Mouse (Mus musculus) midbrain, embryonic 14.5 days (tissue): ENCODE data around the gene Rab36. TPM values are rescaled to one million over a fixed set of nuclear protein-coding genes. Genes with fewer than 3 reads are reported as not detected.

ENCODE experiments used
- ATAC-seq: fragments of 200-750 bp; cut with Nextera tagmentation; 2 replicates; pipeline ENCODE4 v1.8.0; 2017; ENCODE audit warnings: moderate number of reproducible peaks, moderate library complexity; ENCODE audit not compliant: low FRiP score, low TSS enrichment
- DNase-seq: peaks from one replicate; pipeline ENCODE4 v3.0.0-alpha.2; 2015
- H3K27ac ChIP-seq: fragments of 300-500 bp; sonication (generic); replicated peaks from 2 replicates; pipeline ENCODE4 v1.5.1; 2014; ENCODE audit warnings: mild to moderate bottlenecking, low read depth, low read length, moderate library complexity
- H3K27me3 ChIP-seq: fragments of 300-500 bp; sonication (generic); 2 replicates; pipeline ENCODE4 v1.6.1; 2014; ENCODE audit warnings: low read length, control low read depth, mixed read lengths; ENCODE audit not compliant: control insufficient read depth, insufficient read depth
- H3K36me3 ChIP-seq: fragments of 300-500 bp; sonication (generic); 2 replicates; pipeline ENCODE4 v1.6.1; 2014; ENCODE audit warnings: low read length, control low read depth; ENCODE audit not compliant: control insufficient read depth, insufficient read depth
- H3K4me1 ChIP-seq: fragments of 300-500 bp; sonication (generic); 2 replicates; pipeline ENCODE4 v1.6.1; 2014; ENCODE audit warnings: mild to moderate bottlenecking, antibody characterized with exemption, low read length, control low read depth; ENCODE audit not compliant: control insufficient read depth, insufficient read depth
- H3K4me2 ChIP-seq: fragments of 300-500 bp; sonication (generic); 2 replicates; pipeline ENCODE4 v1.6.1; 2014; ENCODE audit warnings: mild to moderate bottlenecking, low read length, moderate library complexity
- H3K4me3 ChIP-seq: fragments of 300-500 bp; sonication (generic); replicated peaks from 2 replicates; pipeline ENCODE4 v1.5.1; 2014; ENCODE audit warnings: low read depth, low read length
- H3K9ac ChIP-seq: fragments of 300-500 bp; sonication (generic); replicated peaks from 2 replicates; pipeline ENCODE4 v1.6.1; 2014; ENCODE audit warnings: mild to moderate bottlenecking, low read length, moderate library complexity
- H3K9me3 ChIP-seq: fragments of 300-500 bp; sonication (generic); 2 replicates; pipeline ENCODE4 v1.6.1; 2016; ENCODE audit warnings: low read length, control low read depth, mixed read lengths; ENCODE audit not compliant: control insufficient read depth
- WGBS: fragments of 180-500 bp; shearing (Covaris S2); extraction: QIAGEN DNeasy Blood & Tissue Kit; methylation state at CpG from one replicate; pipeline ENCODE4 v1.1.7; 2014; 5-methylcytosine and 5-hydroxymethylcytosine counted together
- polyA plus RNA-seq: library from polyadenylated mRNA; unstranded; fragments of >200 nt; fragmentation: Nextera tagmentation; extraction: Ambion mirVana; gene quantifications from 2 replicates; pipeline ENCODE4 v1.2.1, GENCODE M21; 2014

The Rab36 gene
- polyA plus RNA-seq, 1 experiment from 2014 or later = 14.3 TPM

GRCm38 (mm10) chr10:75060843-75061235 is 24.0 kb downstream of the Rab36 start:
- peak; percentile 73 for DNase-seq
- Histone ChIP-seq H3K9ac (peak overlapping the region; percentile 91), H3K4me2 (peak overlapping the region; percentile 99), H3K27ac (peak overlapping the region; percentile 92), H3K9me3 (no peaks in the 10 kb centered on the region), H3K4me1 (peaks cover 58% of the 10 kb centered on the region), H3K4me3 (peak overlapping the region; percentile 87), H3K27me3 (no peaks in the 10 kb centered on the region), H3K36me3 (no peaks in the 10 kb centered on the region)
- WGBS = under 1% methylated on average over 47 of the region's 48 CpGs
- ATAC-seq = peak; percentile 28

GRCm38 (mm10) chr10:75061341-75062188 is 24.7 kb downstream of the Rab36 start:
- no peaks in the 10 kb centered on the region for H3K27me3 ChIP-seq
- H3K27ac ChIP-seq = peak overlapping the region; percentile 92
- peak overlapping the region; percentile 87 for H3K4me3 ChIP-seq
- 0 out of 2 replicates have a peak, but pooled peaks cover under 1% of the 10 kb centered on the region for H3K36me3 ChIP-seq
- peak overlapping the region; percentile 91 for H3K9ac ChIP-seq
- ATAC-seq (no peak), DNase-seq (peak; percentile 56)
- no peaks in the 10 kb centered on the region for H3K9me3 ChIP-seq
- H3K4me2 ChIP-seq = peak overlapping the region; percentile 99
- WGBS = 1% methylated on average over 71 of the region's 71 CpGs
- peaks cover 52% of the 10 kb centered on the region for H3K4me1 ChIP-seq

GRCm38 (mm10) chr10:75062189-75062561 is 25.3 kb downstream of the Rab36 start:
- 15% methylated on average over 6 of the region's 6 CpGs for WGBS
- H3K4me3 ChIP-seq = peak overlapping the region; percentile 87
- DNase-seq (peak; percentile 49), ATAC-seq (no peak)
- H3K9me3 ChIP-seq = no peaks in the 10 kb centered on the region
- H3K4me1 ChIP-seq = peaks cover 50% of the 10 kb centered on the region
- 0 out of 2 replicates have a peak, but pooled peaks cover 3% of the 10 kb centered on the region for H3K36me3 ChIP-seq
- H3K27me3 ChIP-seq = no peaks in the 10 kb centered on the region
- no peak overlapping the region for H3K27ac ChIP-seq
- peak overlapping the region; percentile 99 for H3K4me2 ChIP-seq
- peak overlapping the region; percentile 91 for H3K9ac ChIP-seq

DNA sequence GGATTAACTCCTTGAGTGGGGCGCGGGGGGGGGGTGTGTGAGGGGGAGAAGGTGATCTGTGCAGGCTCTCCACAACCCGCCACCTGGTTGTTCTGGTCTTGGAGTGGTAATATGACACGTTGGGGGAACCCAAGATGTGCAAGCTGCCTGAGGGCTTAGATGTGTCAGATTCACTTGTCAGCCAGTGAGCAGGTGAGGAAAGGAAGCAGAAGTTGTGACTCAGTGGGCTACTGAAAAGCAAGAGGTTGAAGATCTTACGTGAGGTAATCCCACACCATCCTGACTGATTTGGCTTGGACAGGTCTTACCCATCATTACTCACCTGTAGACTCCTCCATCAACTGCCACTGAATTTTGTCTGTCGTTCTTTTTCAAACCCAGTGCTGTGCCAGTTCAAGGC is 25.8 kb downstream of the Rab36 start:
- Histone ChIP-seq H3K4me2 (peak overlapping the region; percentile 99), H3K9ac (peak overlapping the region; percentile 91), H3K36me3 (0 out of 2 replicates have a peak, but pooled peaks cover 3% of the 10 kb centered on the region), H3K27me3 (no peaks in the 10 kb centered on the region), H3K4me3 (peak overlapping the region; percentile 87), H3K9me3 (no peaks in the 10 kb centered on the region), H3K4me1 (peaks cover 55% of the 10 kb centered on the region), H3K27ac (no peak overlapping the region)
- WGBS = 52% methylated on average over 6 of the region's 6 CpGs
- ATAC-seq (no peak), DNase-seq (no peak)

GRCm38 (mm10) chr10:75063301-75063965 is 26.6 kb downstream of the Rab36 start:
- ATAC-seq = no peak
- H3K9ac ChIP-seq = peak overlapping the region; percentile 47
- WGBS = 57% methylated on average over 12 of the region's 12 CpGs
- H3K9me3 ChIP-seq = no peaks in the 10 kb centered on the region
- no peaks in the 10 kb centered on the region for H3K27me3 ChIP-seq
- peaks cover 63% of the 10 kb centered on the region for H3K4me1 ChIP-seq
- H3K36me3 ChIP-seq = 0 out of 2 replicates have a peak, but pooled peaks cover 3% of the 10 kb centered on the region
- H3K4me3 ChIP-seq = peak overlapping the region; percentile 87
- no peak for DNase-seq
- peak overlapping the region; percentile 99 for H3K4me2 ChIP-seq
- no peak overlapping the region for H3K27ac ChIP-seq

DNA sequence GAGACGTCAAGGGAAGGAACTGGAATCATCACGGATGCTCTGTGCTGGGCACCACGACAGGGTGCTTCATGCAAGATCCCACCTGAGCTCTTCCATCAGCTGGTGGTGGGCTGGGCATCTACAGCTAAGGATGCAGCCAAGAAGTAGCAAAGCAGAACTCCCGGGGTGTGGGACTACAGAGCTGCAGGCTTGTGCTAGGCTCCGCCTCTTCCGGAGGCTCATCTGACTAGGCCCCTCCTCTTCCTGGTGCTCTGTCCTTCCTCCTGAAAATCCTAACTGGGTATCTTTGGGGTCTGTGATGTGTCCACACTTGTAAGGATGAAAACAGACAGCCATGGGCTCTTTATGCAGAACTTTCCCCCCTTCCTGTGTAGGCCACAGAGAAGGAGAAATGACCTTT is 28.8 kb downstream of the Rab36 start:
- Histone ChIP-seq H3K4me2 (peak overlapping the region; percentile 99), H3K4me3 (no peak overlapping the region), H3K27me3 (no peaks in the 10 kb centered on the region), H3K36me3 (0 out of 2 replicates have a peak, but pooled peaks cover 3% of the 10 kb centered on the region), H3K9ac (no peak overlapping the region), H3K27ac (no peak overlapping the region), H3K4me1 (peaks cover 73% of the 10 kb centered on the region), H3K9me3 (no peaks in the 10 kb centered on the region)
- ATAC-seq (no peak), DNase-seq (no peak)
- 74% methylated on average over 6 of the region's 6 CpGs for WGBS

DNA sequence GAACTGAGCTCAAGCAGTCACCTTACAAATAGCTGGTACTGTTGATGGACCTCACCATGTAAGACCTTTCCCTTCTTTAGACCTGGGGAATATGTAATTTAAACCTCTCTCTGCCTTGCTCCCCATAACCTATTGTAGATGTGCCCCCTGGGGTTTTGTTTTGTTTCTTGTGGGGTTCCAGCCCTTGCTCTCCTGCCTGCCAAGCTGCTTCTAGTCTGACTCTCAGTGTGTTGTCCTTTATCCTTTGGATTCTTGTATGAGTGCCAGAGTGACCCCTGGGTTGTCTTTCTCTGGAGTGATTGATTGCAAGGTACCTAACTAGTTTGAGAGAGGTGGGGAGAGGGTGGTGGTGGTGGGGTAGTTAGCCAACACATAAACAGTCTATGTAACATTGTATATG is 30.6 kb downstream of the Rab36 start:
- Histone ChIP-seq H3K27ac (no peak overlapping the region), H3K4me1 (peaks cover 67% of the 10 kb centered on the region), H3K27me3 (no peaks in the 10 kb centered on the region), H3K4me2 (0 out of 2 replicates have a peak overlapping the region, but pooled peaks have one; percentile 15), H3K9ac (no peak overlapping the region), H3K4me3 (no peak overlapping the region), H3K9me3 (no peaks in the 10 kb centered on the region), H3K36me3 (0 out of 2 replicates have a peak, but pooled peaks cover 3% of the 10 kb centered on the region)
- DNase-seq = no peak
- no peak for ATAC-seq

DNA sequence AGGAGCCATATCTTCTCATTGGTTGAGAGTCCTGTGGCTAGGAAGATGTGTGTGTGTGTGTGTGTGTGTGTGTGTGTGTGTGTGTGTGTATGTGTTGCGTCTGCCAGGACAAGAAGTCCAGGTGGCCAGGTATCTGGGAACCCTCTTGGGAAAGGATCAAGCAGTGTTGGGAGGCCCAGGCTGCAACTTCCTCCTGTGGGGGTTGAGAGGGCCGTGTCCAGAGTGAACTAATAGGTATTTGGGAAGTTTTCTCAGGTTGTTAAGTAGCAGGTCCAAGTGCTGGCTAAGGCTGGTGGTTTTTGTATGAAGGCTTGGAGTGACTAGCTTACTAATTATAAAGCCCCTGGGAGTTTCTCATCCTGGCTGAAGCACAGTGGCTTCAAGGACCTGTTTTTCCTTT is 31.2 kb downstream of the Rab36 start:
- H3K9ac ChIP-seq = no peak overlapping the region
- ATAC-seq = no peak
- H3K27ac ChIP-seq = no peak overlapping the region
- H3K36me3 ChIP-seq = 0 out of 2 replicates have a peak, but pooled peaks cover 3% of the 10 kb centered on the region
- no peaks in the 10 kb centered on the region for H3K27me3 ChIP-seq
- H3K4me1 ChIP-seq = peaks cover 61% of the 10 kb centered on the region
- H3K4me2 ChIP-seq = no peak overlapping the region
- no peak overlapping the region for H3K4me3 ChIP-seq
- WGBS = 49% methylated on average over 2 of the region's 2 CpGs
- H3K9me3 ChIP-seq = no peaks in the 10 kb centered on the region
- no peak for DNase-seq
